In genomic region chr7:49783017-49783416, GRCm38 (mm10) we compare ENCODE assay signal across 19 mouse cellular contexts.
"Had no signal": no experiment of that assay in that cellular context is flagged by ENCODE, and none has a peak within 500 bp of the region (broad histone marks: within the 10 kb centered on the region; RNA-seq: fewer than 3 reads in every experiment).

No protein-coding gene starts in this region.

- H3K27me3 ChIP-seq: lung, embryonic 15.5 days; megakaryocyte, embryonic 14.5 days; midbrain, embryonic 12.5 days; neural tube, embryonic 12.5 days had no signal

- H3K9me3 ChIP-seq: lung, embryonic 15.5 days; megakaryocyte, embryonic 14.5 days; midbrain, embryonic 12.5 days; neural tube, embryonic 12.5 days had no signal

- H3K4me2 ChIP-seq: lung, embryonic 15.5 days; midbrain, embryonic 12.5 days; neural tube, embryonic 12.5 days had no signal

- DNase-seq: lung, adult 18-20 months; lung, postnatal 14 days; lung, postnatal 36 days; midbrain, embryonic 14.5 days; retina, postnatal 1 day; right cerebral cortex, adult 18-20 months; right cerebral cortex, postnatal 25 days; right cerebral cortex, postnatal 4 days; spleen, adult 18-20 months; thymus, adult 18-20 months; thymus, postnatal 14 days; thymus, postnatal 36 days had no signal

- ATAC-seq: midbrain, embryonic 16.5 days had no signal

- H3K27ac ChIP-seq: liver, embryonic 14.5 days; lung, embryonic 15.5 days; macrophage; midbrain, embryonic 12.5 days; neural tube, embryonic 12.5 days had no signal

- H3K9ac ChIP-seq: liver, embryonic 14.5 days; lung, embryonic 15.5 days; midbrain, embryonic 12.5 days; neural tube, embryonic 12.5 days had no signal

- H3K4me3 ChIP-seq: lung, embryonic 15.5 days; megakaryocyte, embryonic 14.5 days; midbrain, embryonic 12.5 days; neural tube, embryonic 12.5 days had no signal
